Comparison of ENCODE assay signal across 18 mouse cellular contexts in genomic region chr4:72162445-72163218, GRCm38 (mm10).
"Had no signal": no experiment of that assay in that cellular context is flagged by ENCODE, and none has a peak within 500 bp of the region (broad histone marks: within the 10 kb centered on the region; RNA-seq: fewer than 3 reads in every experiment).

No protein-coding gene starts in this region.

- H3K9ac ChIP-seq: lung, embryonic 14.5 days; midbrain, embryonic 12.5 days; midbrain, embryonic 15.5 days; neural tube, embryonic 13.5 days; neural tube, embryonic 15.5 days had no signal

- ATAC-seq: midbrain, embryonic 15.5 days had no signal

- H3K36me3 ChIP-seq: midbrain, embryonic 15.5 days had no signal

- H3K4me2 ChIP-seq: lung, embryonic 14.5 days; midbrain, embryonic 12.5 days; midbrain, embryonic 15.5 days; neural tube, embryonic 13.5 days; neural tube, embryonic 15.5 days had no signal

- H3K4me3 ChIP-seq: midbrain, embryonic 10.5 days; midbrain, embryonic 12.5 days; midbrain, embryonic 15.5 days; myocyte; neural tube, embryonic 13.5 days; neural tube, embryonic 15.5 days had no signal

- H3K27me3 ChIP-seq: midbrain, embryonic 15.5 days; neural tube, embryonic 15.5 days had no signal

- H3K9me3 ChIP-seq: midbrain, embryonic 12.5 days; midbrain, embryonic 15.5 days; neural tube, embryonic 13.5 days; neural tube, embryonic 15.5 days had no signal

- H3K27ac ChIP-seq: midbrain, embryonic 10.5 days; midbrain, embryonic 12.5 days; midbrain, embryonic 15.5 days; neural tube, embryonic 13.5 days; neural tube, embryonic 15.5 days had no signal

- DNase-seq: lung, adult 18-20 months; lung, embryonic 14.5 days; lung, postnatal 10 days; lung, postnatal 4 days; retina, postnatal 1 day; right cerebral cortex, adult 18-20 months; right cerebral cortex, postnatal 25 days; right cerebral cortex, postnatal 4 days; spleen, adult 18-20 months; thymus, adult 18-20 months; thymus, postnatal 14 days; thymus, postnatal 36 days had no signal
